13 mouse cellular contexts compared by ENCODE assay signal in genomic region chr8:128424626-128425333, GRCm38 (mm10).
DNase-seq lines count a peak whose midpoint lies in the region; ATAC-seq lines count a peak whose summit lies in the region.
"Had no signal": no experiment of that assay in that cellular context is flagged by ENCODE, and none has a peak within 500 bp of the region (broad histone marks: within the 10 kb centered on the region; RNA-seq: fewer than 3 reads in every experiment).

No protein-coding gene starts in this region.

- H3K36me3 ChIP-seq in liver, embryonic 16.5 days (ENCODE audit: control insufficient read depth, insufficient read depth) = no peaks in the 10 kb centered on the region
- H3K36me3 ChIP-seq: limb, embryonic 12.5 days had no signal

- no peak overlapping the region for H3K9ac ChIP-seq in liver, embryonic 16.5 days (ENCODE audit: low read depth, low read length)
- H3K9ac ChIP-seq: limb, embryonic 12.5 days; neural tube, embryonic 15.5 days had no signal

- no peak overlapping the region for H3K4me2 ChIP-seq in liver, embryonic 16.5 days (ENCODE audit: low read depth, low read length)
- H3K4me2 ChIP-seq: limb, embryonic 12.5 days; neural tube, embryonic 15.5 days had no signal

- 24% methylated on average over 7 of the region's 7 CpGs for WGBS in large intestine, adult 2 months
- 48% methylated on average over 7 of the region's 7 CpGs for WGBS in liver, embryonic 16.5 days (ENCODE audit: insufficient replicate concordance)

- H3K4me3 ChIP-seq in brown adipose tissue, adult 24 weeks (ENCODE audit: insufficient read depth, low read depth, low read length) = no peak overlapping the region
- no peak overlapping the region for H3K4me3 ChIP-seq in liver, embryonic 16.5 days (ENCODE audit: low read depth, low read length)
- H3K4me3 ChIP-seq: limb, embryonic 12.5 days; neural tube, embryonic 15.5 days had no signal

- no peaks in the 10 kb centered on the region for H3K9me3 ChIP-seq in liver, embryonic 16.5 days (replicated peaks; ENCODE audit: control insufficient read depth, low read length)
- H3K9me3 ChIP-seq: limb, embryonic 12.5 days; neural tube, embryonic 15.5 days had no signal

- peaks cover 40% of the 10 kb centered on the region for H3K4me1 ChIP-seq in brown adipose tissue, adult 24 weeks (ENCODE audit: control insufficient read depth, insufficient read depth, insufficient read length, low read length)
- no peaks in the 10 kb centered on the region; the same call in 1 of the 2 replicates for H3K4me1 ChIP-seq in liver, embryonic 16.5 days (ENCODE audit: control insufficient read depth, low read depth, low read length)
- H3K4me1 ChIP-seq: neural tube, embryonic 15.5 days had no signal

- peak; percentile 69 for ATAC-seq in liver, embryonic 16.5 days (ENCODE audit: low read depth)

- intact Hi-C loops in left cerebral cortex, postnatal 4 days (cut with DNase I) = no loop called here
- intact Hi-C loops in left cerebral cortex, postnatal 36 days (cut with DNase I) = no loop called here

- peak overlapping the region; percentile 44 for H3K27ac ChIP-seq in brown adipose tissue, adult 24 weeks (replicated peaks; ENCODE audit: low read depth, low read length)
- no peak overlapping the region for H3K27ac ChIP-seq in liver, embryonic 16.5 days (ENCODE audit: low read length)
- H3K27ac ChIP-seq: limb, embryonic 12.5 days; macrophage; neural tube, embryonic 15.5 days had no signal

- peak; percentile 68 for DNase-seq in embryo, embryonic 11 days
- DNase-seq in large intestine, adult 2 months (ENCODE audit: low read depth, low spot score) = peak; percentile 43
- no peak for DNase-seq in left cerebral cortex, postnatal 4 days
- DNase-seq in urinary bladder, postnatal 25 days (ENCODE audit: low spot score) = no peak
- DNase-seq in left cerebral cortex, postnatal 36 days (ENCODE audit: low spot score in 2 of 2) = no peak
- DNase-seq: adrenal gland, adult 8-10 months; cerebellum, postnatal 10 days; thymus, postnatal 36 days had no signal

- no peaks in the 10 kb centered on the region for H3K27me3 ChIP-seq in liver, embryonic 16.5 days (ENCODE audit: control insufficient read depth, insufficient read depth, low read depth, low read length)
- H3K27me3 ChIP-seq: limb, embryonic 12.5 days; neural tube, embryonic 15.5 days had no signal

Comparison
In these comparisons a context has a peak if more than half of its experiments do, and no peak if none do; other contexts are left out.
1. DNase-seq: peak in embryo, embryonic 11 days (single experiment) and large intestine, adult 2 months (single experiment); none in left cerebral cortex, postnatal 4 days (single experiment), urinary bladder, postnatal 25 days (single experiment) and left cerebral cortex, postnatal 36 days (0 of 2).